Mouse (Mus musculus) cortical plate, adult 2 months (tissue): ENCODE data around the gene Vmn2r96.

Experiments
- CTCF ChIP-seq: fragments of 200-500 bp; IDR thresholded peaks from 2 replicates; pipeline ENCODE4 v1.5.1; 2011; ENCODE audit warnings: mild to moderate bottlenecking, control low read depth, low read length; ENCODE audit not compliant: insufficient read depth; ENCODE audit errors: extremely low read depth
- POLR2A ChIP-seq: fragments of 200-500 bp; IDR thresholded peaks from 2 replicates; pipeline ENCODE4 v1.6.1; 2011; ENCODE audit warnings: mild to moderate bottlenecking, low read length, control low read depth; ENCODE audit not compliant: insufficient read depth; ENCODE audit errors: extremely low read depth

DNA sequence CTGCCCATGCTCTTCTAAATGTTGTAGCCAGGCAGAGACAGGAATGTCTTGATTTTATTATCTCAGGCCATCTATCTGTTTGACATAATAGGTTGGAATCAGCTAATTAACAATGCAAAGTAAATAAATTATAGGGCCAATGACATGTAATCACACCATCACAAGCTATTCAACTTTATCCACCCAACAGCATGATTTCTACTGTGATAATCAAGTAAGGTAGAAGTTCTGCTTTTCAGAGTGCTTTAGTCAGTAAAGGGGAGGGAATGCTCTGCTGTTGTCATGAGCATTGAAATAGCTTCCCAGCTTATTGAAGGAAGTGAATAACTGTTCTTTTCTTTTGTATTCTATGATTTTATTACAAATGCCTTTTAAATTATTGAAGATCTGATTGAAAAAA is 53.6 kb downstream of the Vmn2r96 start:
- TF ChIP-seq CTCF, result no peak
- TF ChIP-seq POLR2A, result no peak
